Mouse (Mus musculus): ENCODE data around the gene Dnah7b.
"Not testable (repeated sequence)": the region's sequence is repeated elsewhere in the genome, so short reads cannot be mapped to it uniquely, and the experiment has no call there.

DNA sequence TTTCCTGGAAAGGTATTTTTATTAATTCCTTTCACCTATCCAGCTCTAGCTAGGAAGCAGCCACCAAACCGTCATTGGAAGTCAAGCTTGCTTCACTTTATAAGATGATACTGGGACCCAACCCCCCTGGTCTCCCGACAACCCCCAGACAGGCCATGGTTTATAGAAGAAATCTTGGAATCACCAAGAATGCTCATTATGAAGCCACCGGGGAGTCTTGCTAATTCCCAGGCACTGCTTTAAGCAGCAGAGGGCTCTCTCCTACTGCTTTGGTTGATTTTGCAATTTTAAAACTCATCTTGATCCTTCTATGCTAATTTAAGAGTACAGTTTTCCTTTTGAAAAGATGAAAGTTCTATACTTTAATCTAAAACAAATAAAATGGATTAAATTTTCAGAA is 2.7 kb downstream of the Dnah7b start:
- not testable (repeated sequence) for TF ChIP-seq POLR2A (IDR thresholded peaks at IDR 0.05; ENCODE audit: insufficient read length, low read depth); TCF12 (IDR thresholded peaks at IDR 0.05; ENCODE audit: insufficient read depth, poor library complexity, severe bottlenecking); E2F4 (IDR thresholded peaks at IDR 0.05; ENCODE audit: insufficient read depth); TCF3 (IDR thresholded peaks at IDR 0.05; ENCODE audit: insufficient read length, low read depth); MYOD1 (IDR thresholded peaks at IDR 0.05; ENCODE audit: control insufficient read depth in 1 of 3, insufficient read length in 2 of 3, low read depth in 2 of 3)

Data from myocyte (in vitro differentiated cells).